Mouse (Mus musculus) neural tube, embryonic 15.5 days (tissue): Measurements from ENCODE around the gene Cxxc4. TPM values are rescaled to one million over a fixed set of nuclear protein-coding genes. Genes with fewer than 3 reads are reported as not detected.

Experiments used
- ATAC-seq: fragments of 200-750 bp; cut with Nextera tagmentation; 2 replicates; pipeline ENCODE4 v1.8.0; 2017; ENCODE audit warnings: mild to moderate bottlenecking, moderate TSS enrichment, moderate library complexity; ENCODE audit not compliant: low FRiP score
- H3K27ac ChIP-seq: fragments of 300-500 bp; sonication (generic); replicated peaks from 2 replicates; pipeline ENCODE4 v1.5.1; 2015; ENCODE audit warnings: mild to moderate bottlenecking, inconsistent platforms
- H3K27me3 ChIP-seq: fragments of 300-500 bp; sonication (generic); replicated peaks from 2 replicates; pipeline ENCODE4 v1.6.1; 2015; ENCODE audit warnings: inconsistent platforms
- H3K36me3 ChIP-seq: fragments of 300-500 bp; sonication (generic); 2 replicates; pipeline ENCODE4 v1.6.1; 2015; ENCODE audit warnings: inconsistent platforms
- H3K4me1 ChIP-seq: fragments of 300-500 bp; sonication (generic); 2 replicates; pipeline ENCODE4 v1.6.1; 2015; ENCODE audit warnings: inconsistent platforms
- H3K4me2 ChIP-seq: fragments of 300-500 bp; sonication (generic); 2 replicates; pipeline ENCODE4 v1.6.1; 2015; ENCODE audit warnings: inconsistent platforms, mild to moderate bottlenecking, moderate library complexity
- H3K4me3 ChIP-seq: fragments of 300-500 bp; sonication (generic); replicated peaks from 2 replicates; pipeline ENCODE4 v1.5.1; 2015; ENCODE audit warnings: mild to moderate bottlenecking, inconsistent platforms
- H3K9ac ChIP-seq: fragments of 300-500 bp; sonication (generic); replicated peaks from 2 replicates; pipeline ENCODE4 v1.6.1; 2015; ENCODE audit warnings: mild to moderate bottlenecking, inconsistent platforms
- H3K9me3 ChIP-seq: fragments of 300-500 bp; sonication (generic); replicated peaks from 2 replicates; pipeline ENCODE4 v1.6.1; 2016; ENCODE audit warnings: inconsistent platforms
- WGBS: fragments of 180-500 bp; shearing (Covaris S2); methylation state at CpG from one replicate; pipeline ENCODE4 v1.1.7; 2015; ENCODE audit warnings: mixed read lengths; 5-methylcytosine and 5-hydroxymethylcytosine counted together
- polyA plus RNA-seq: library from polyadenylated mRNA; unstranded; fragments of >200 nt; fragmentation: Nextera tagmentation; extraction: Ambion mirVana; gene quantifications from 2 replicates; pipeline ENCODE4 v1.2.1, GENCODE M21; 2015

The Cxxc4 gene
- polyA plus RNA-seq, 1 experiment from 2014 or later = 26.5 TPM

DNA sequence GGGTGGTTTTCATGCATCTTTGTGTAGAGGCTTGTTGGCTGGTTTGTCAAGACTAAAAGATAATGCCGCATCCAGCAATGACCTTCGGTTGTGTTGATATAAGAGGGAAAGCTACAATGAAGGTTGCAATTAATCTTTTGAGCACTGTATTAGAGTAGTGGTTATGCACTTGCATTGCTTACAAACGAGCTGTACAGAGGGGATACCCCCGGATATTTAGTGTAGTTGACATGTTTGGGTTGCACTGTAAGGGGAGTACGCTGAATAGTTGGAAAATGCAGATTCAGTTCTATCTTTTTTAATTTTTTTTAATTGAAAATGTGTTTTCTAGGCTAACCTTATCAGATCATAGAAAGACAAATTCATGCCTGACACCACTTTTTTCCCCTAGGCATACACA, 22.4 kb downstream of the Cxxc4 start:
- no peaks in the 10 kb centered on the region for H3K4me1 ChIP-seq
- no peak overlapping the region for H3K4me2 ChIP-seq
- no peak overlapping the region for H3K4me3 ChIP-seq
- no peak overlapping the region for H3K9ac ChIP-seq
- no peak overlapping the region for H3K27ac ChIP-seq
- H3K27me3 ChIP-seq = no peaks in the 10 kb centered on the region
- 51% methylated on average over 5 of the region's 5 CpGs for WGBS
- ATAC-seq = no peak
- 0 out of 2 replicates have a peak, but pooled peaks cover 3% of the 10 kb centered on the region for H3K36me3 ChIP-seq
- no peaks in the 10 kb centered on the region for H3K9me3 ChIP-seq

DNA sequence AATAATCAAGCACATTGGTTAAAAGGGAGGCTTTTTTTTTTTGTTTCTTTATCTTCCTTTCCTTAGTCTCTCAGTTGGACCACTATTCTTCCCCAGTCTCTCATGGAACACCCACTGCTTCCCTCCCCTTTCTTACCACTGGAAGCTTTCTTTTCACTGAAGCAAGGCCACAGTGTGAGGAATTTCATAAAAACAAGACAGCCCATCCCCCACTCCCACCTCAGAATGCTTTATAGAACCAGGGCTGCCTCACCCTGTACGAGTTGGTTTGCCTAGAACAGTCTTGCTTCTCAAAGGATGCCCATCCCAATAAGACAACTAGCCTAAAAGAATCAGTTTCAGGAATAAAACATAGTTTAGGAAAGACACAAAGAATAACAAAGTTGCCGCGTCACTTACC, 23.0 kb downstream of the Cxxc4 start:
- Histone ChIP-seq H3K9ac (no peak overlapping the region), H3K27me3 (no peaks in the 10 kb centered on the region), H3K4me1 (no peaks in the 10 kb centered on the region), H3K4me2 (no peak overlapping the region), H3K36me3 (0 out of 2 replicates have a peak, but pooled peaks cover 3% of the 10 kb centered on the region), H3K4me3 (no peak overlapping the region), H3K9me3 (no peaks in the 10 kb centered on the region), H3K27ac (no peak overlapping the region)
- 32% methylated on average over 3 of the region's 3 CpGs for WGBS
- no peak for ATAC-seq

DNA sequence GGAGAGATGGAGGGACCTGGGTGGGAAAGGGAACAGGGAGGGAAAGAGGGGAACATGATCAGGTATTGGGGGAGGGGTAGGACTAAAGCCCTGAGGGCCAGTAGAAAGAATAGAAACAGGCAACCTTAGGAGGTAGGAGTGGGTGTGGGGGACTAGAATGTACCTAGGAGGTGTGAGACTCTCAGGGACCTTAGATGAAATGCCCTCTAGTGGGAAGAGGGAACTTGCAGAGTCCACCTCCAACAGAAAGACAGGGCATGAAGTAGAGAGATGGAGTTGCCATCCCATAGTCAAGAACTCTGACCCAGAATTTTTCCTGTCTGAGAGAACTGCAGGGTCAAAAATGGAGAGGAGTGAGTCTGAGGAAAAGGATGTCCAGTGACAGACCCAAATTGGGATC, 43.4 kb downstream of the Cxxc4 start:
- no peak for ATAC-seq
- Histone ChIP-seq H3K9ac (no peak overlapping the region), H3K27me3 (no peaks in the 10 kb centered on the region), H3K36me3 (no peaks in the 10 kb centered on the region), H3K4me3 (no peak overlapping the region), H3K4me1 (peaks cover 10% of the 10 kb centered on the region), H3K27ac (no peak overlapping the region), H3K4me2 (no peak overlapping the region), H3K9me3 (no peaks in the 10 kb centered on the region)

DNA sequence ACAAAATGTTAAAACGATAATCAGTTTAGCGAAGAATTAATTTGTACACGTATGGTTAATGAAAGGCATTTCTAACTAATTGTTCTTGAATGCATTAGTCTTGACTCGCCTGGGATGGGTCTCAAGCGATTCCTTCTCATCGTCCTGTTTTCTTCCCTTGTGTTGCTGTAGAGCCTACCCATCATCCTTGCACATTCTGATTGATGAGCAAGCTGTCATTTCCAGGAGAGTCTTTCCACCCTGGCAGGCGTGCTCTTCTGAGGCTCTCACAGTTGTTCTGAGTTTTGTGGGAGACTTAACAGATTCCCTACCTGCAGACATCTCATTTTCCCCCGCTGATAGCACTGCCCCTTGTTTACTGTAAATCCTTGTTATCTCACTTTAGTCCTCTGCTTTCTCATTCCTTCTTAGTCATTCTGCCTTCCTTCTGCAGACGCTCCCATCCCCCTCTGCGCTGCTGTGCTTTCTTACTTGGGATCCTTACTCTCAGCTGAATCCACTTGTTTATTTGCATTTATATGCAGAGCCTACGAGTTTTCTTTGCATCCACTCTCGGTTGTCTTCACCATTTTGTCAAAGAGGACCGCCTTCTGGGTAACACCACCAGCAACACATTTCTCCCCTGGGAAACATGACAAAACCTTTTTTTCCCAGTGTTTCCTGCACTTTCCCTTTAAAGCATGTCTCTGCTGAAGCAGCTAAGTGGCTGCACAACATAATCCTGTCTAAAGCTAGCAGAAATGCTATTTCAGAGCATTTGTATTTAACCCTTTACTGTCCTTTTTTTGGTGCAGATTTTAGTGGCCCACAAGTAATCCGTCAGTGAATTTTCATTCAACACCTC, 45.5 kb downstream of the Cxxc4 start:
- peak; percentile 62; the same call in 1 of the 2 replicates for ATAC-seq
- Histone ChIP-seq H3K4me3 (peak overlapping the region; percentile 15; the same call in 1 of the 2 replicates), H3K9me3 (no peaks in the 10 kb centered on the region), H3K36me3 (no peaks in the 10 kb centered on the region), H3K27me3 (no peaks in the 10 kb centered on the region), H3K9ac (0 out of 2 replicates have a peak overlapping the region, but pooled peaks have one; percentile 7), H3K27ac (peak overlapping the region; percentile 41), H3K4me2 (peak overlapping the region; percentile 47), H3K4me1 (peaks cover 10% of the 10 kb centered on the region)
- WGBS = 31% methylated on average over 14 of the region's 14 CpGs

DNA sequence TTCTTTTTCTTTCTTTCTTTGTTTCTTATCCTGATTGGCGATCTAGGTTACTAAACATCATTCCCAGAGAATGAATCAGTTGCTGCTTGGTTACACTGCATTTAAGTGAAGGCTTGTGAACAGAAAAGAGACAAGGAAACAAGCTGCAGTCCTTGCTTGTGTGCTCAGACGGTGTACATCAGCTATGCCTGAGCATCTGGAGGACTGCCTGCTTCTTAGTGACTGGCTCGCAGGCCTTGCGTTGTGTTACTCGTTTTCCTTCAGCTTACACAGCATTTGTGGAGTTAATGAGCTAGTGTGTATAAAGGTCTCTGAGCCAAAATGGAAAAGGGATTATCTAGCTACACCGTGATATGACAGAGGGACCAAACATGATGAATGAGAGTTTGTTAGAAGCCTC, 58.9 kb downstream of the Cxxc4 start:
- H3K4me1 ChIP-seq = no peaks in the 10 kb centered on the region
- ATAC-seq = 0 out of 2 replicates have a peak, but pooled peaks have one; percentile 45
- H3K27ac ChIP-seq = no peak overlapping the region
- H3K27me3 ChIP-seq = no peaks in the 10 kb centered on the region
- no peaks in the 10 kb centered on the region for H3K36me3 ChIP-seq
- H3K4me3 ChIP-seq = no peak overlapping the region
- no peak overlapping the region for H3K9ac ChIP-seq
- no peaks in the 10 kb centered on the region for H3K9me3 ChIP-seq
- H3K4me2 ChIP-seq = no peak overlapping the region
- 49% methylated on average over 6 of the region's 6 CpGs for WGBS

DNA sequence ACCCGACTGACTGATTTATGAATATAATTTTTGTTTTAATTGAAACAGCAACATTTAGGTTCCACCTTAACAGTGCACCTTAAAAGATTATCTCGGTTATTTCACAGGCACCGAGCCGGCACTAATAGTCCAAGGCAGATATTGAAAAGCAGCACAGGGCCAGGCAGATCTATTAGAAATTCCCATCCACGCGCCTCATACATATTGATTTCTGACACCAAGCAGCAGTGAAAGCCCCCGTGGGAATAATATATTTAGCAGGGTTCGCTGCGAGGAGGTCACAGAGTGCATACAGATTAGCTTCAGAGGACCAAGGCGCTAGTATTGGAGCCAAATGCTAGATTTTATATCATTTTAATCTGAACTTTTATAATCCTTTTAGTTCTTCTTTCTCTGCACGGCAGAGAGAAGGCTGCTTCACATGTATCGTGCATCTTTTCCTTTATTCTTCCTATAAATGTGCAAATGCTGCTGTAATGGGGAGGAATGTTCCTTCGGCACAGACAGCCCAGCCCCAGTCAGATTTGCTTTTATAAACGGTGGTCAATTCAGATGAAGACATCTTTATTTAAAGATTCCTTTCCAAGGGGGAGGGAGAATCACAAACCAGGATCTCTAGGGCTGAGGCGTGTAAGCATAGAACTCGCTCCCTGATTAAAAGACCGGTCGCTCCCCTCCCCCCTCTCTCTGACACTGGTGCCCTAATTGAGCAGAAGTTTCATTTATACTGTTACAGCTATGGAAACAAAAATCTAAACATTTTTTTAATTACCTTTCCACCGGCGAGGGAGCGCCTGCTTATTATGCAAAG, 66.6 kb downstream of the Cxxc4 start:
- H3K27me3 ChIP-seq = no peaks in the 10 kb centered on the region
- peak overlapping the region; percentile 56 for H3K4me2 ChIP-seq
- peak overlapping the region; percentile 76 for H3K27ac ChIP-seq
- H3K9ac ChIP-seq = peak overlapping the region; percentile 18; the same call in 1 of the 2 replicates
- peak overlapping the region; percentile 33 for H3K4me3 ChIP-seq
- ATAC-seq = peak; percentile 89
- H3K4me1 ChIP-seq = peaks cover 35% of the 10 kb centered on the region
- WGBS = 9% methylated on average over 21 of the region's 21 CpGs
- H3K9me3 ChIP-seq = no peaks in the 10 kb centered on the region
- H3K36me3 ChIP-seq = no peaks in the 10 kb centered on the region

DNA sequence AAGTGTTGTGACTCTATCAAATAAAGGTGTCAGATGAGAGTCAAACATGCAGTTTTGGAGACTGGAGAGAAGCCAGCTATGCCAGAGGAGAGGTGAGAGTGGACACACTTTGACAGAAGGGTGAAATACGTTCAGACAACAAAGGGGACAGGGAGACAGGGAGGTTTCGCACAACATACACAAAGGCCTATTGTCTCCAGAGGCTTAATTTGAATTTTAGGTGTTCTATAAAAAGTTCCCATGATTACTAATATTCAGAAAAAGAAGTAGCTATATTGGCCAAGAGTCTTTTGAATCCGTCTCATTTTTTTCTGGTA, 67.2 kb downstream of the Cxxc4 start:
- Histone ChIP-seq H3K27me3 (no peaks in the 10 kb centered on the region), H3K9me3 (no peaks in the 10 kb centered on the region), H3K4me1 (peaks cover 35% of the 10 kb centered on the region), H3K36me3 (no peaks in the 10 kb centered on the region), H3K27ac (peak overlapping the region; percentile 76), H3K4me3 (peak overlapping the region; percentile 33), H3K9ac (0 out of 2 replicates have a peak overlapping the region, but pooled peaks have one; percentile 18), H3K4me2 (peak overlapping the region; percentile 56)
- peak; percentile 8; the same call in 1 of the 2 replicates for ATAC-seq
- 7% methylated on average over 3 of the region's 3 CpGs for WGBS

DNA sequence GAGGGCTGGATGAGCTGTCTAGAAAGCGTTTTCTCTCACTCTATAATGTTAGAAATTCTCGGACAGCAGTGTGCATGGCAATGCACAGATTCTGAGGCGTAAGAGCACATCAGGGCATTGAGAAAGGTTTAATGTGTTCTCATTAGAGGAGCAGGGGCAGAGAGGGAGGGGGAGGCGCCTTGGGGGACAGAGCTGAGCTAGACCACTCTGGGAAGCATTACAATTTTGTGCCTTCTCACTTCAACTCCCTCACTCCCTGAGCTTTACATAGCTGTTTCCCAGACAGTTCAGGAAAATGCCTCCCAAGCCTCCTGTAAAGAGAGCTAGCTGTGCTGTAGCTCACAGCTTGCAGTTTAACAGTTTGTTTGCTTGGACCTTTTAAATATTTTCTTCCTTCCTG, 70.2 kb downstream of the Cxxc4 start:
- H3K9ac ChIP-seq = no peak overlapping the region
- peak overlapping the region; percentile 70 for H3K27ac ChIP-seq
- H3K27me3 ChIP-seq = no peaks in the 10 kb centered on the region
- no peaks in the 10 kb centered on the region for H3K36me3 ChIP-seq
- no peaks in the 10 kb centered on the region for H3K9me3 ChIP-seq
- ATAC-seq = peak; percentile 53
- H3K4me1 ChIP-seq = peaks cover 35% of the 10 kb centered on the region
- no peak overlapping the region for H3K4me3 ChIP-seq
- H3K4me2 ChIP-seq = peak overlapping the region; percentile 38
- WGBS = 16% methylated on average over 4 of the region's 4 CpGs

DNA sequence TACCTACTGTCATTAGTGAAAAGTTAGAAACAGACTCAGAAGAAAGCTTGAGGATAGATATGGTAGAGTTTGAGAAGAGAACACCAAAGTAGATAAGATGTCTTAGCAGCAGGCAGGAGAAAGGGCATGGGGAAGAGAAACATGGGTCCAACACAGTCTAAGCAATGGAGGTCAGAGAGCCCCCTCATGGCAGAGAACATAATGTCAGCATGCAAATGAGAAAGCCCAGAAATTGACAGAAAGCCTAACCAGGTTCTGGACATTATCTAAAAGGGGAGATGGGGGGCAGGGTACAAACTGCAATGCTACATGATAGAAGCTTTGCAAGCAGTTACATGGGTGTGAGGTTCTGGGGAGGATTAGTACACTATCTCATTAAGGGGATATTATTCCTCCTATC, 71.5 kb downstream of the Cxxc4 start:
- no peak overlapping the region for H3K4me3 ChIP-seq
- H3K27me3 ChIP-seq = no peaks in the 10 kb centered on the region
- H3K4me1 ChIP-seq = peaks cover 31% of the 10 kb centered on the region

More for the DNA sequence above, 71.5 kb downstream of the Cxxc4 start:
- no peak for ATAC-seq
- H3K36me3 ChIP-seq = no peaks in the 10 kb centered on the region
- H3K9ac ChIP-seq = no peak overlapping the region
- H3K9me3 ChIP-seq = no peaks in the 10 kb centered on the region
- no peak overlapping the region for H3K4me2 ChIP-seq
- no peak overlapping the region for H3K27ac ChIP-seq
